Mouse (Mus musculus) adrenal gland, postnatal 25 days (tissue): ENCODE measurements at regions not wholly inside any gene's neighbourhood (a gene's known extent, or its start where the extent isn't known, plus 50 kb on each side); places are given as distances from the start of the nearest gene placed in this dataset.
A peak's percentile ranks its signal among the peaks of the same experiment; 100 is the strongest.

Experiments
- DNase-seq: peaks from one replicate; pipeline ENCODE4 v3.0.0; 2021; ENCODE audit warnings: mixed read lengths

DNA sequence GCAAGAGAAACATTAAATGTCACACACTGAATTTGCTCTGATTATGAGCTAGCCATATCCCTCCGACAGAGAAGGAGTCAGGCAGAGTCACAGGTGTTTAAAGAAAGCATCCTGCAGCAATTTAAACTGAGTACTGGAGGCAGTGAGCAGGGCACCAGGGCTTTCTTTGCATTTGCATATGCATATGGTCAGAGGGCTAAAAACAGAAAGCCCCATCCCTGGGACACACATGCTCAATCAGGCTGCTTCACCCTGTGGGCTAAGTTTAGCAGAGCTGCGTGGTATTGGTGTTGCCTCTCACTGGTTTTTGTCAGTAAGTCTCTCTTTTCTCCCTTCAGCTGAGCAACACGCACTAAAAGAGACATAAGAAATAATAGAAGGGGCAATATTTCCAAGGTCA, 289.9 kb upstream of the Rps6ka3 start:
- no peak for DNase-seq

DNA sequence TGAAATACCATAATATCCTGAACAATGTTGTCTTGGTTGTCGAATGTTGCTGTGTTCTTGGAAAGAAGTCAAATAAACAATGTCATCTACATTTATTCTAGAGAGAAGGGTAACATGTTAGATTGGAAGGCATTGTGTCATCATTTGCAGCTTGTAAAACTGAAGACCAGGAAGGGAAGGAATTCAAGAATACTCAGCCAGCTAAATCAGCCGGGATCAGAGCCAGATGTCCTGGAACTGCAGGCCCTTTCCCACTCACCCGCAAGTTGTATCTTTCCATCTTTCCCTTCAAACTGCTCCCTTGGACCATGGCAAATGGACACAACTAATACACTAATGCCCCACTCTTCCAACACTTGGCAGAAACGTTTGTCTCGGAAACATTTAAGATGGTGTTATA, 288.7 kb upstream of the Rps6ka3 start:
- DNase-seq, result no peak

DNA sequence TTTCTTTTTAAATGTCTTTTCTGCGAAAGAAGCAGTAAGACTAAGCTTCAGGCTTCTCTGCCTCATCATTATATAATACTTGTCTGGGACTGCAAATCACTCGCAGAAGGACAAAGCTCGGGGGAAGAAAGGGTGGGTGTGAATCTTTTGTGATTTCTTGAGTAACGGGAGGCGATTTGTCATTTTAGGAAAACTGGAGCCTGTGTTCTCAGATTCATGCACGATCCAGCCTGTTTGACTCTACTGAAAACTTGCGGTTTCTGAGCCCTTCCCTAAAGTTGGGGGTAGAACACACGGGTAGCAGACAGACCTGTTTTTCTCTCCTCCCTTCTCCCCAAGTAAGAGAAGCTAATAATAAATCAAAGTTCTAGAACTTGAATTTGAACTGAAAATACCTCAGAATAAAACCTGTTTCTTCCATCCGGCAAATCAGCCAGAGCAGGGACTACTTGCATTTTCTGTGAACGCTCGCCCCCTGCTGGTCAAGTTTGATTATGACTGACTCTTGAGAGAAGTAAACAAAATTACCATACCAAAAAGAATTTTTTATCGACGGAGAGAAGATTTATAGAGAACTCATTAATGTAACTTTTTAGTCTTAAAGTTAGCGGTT, 288.2 kb upstream of the Rps6ka3 start:
- peak; percentile 59 for DNase-seq

DNA sequence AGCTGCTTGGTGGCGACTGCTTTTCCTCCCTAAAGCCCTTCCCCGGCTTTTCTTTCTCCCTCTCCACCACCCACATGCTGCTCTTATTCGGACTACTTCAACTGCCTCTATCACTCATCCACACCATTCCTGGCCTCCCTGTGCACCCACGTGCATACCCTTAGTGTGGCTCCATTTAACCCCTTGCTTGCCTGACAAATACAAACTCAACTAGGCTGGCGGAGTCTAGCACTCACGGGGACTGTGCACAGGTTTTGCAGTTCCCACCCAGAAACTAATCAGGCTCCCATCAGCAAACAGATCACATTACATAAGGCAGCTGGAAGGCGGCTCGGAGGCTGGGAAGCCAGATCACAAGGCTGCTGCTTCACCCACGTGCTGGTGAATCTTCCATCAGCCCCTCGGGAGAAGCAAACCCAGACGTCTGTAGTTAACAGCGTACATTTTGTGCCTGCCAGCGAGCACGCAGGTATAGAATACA, 287.0 kb upstream of the Rps6ka3 start:
- no peak for DNase-seq

DNA sequence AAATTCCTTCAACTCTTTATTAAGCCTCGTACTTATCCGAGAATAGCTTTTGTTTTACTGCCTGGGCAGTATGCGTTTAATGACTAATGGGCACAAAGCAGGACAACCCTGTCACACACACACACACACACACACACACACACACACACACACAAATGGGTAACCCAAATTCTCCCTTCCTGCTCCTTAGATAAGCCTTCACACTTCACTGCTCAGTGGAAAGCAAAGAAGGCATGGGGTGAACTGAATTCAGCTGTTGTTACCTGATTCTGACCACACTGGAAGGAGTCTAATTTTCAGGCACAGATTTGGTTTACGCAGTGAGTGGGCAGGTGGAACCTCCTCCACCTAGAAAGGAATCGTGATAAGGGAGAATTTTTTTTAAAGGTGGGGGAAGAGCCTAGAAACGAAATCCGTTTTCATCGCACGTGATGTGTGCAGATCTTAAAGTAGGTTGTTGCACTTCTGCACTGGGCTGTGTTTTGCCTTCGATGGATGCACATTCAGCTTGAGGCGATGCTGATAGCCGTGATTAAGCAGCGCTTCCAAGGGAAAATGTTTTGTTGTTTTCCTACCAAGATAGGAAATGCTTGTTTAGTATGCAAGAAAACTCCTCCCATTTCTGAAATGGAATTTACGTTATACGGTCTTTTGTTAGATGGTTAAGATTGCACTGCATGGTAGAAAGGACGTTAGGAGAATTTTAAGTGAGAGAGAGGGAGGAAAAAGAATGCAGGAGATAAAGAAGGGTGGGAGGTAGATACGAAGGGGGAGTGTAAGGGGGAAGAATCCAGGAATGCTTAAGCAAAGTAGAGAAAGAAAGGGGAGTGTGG, 286.2 kb upstream of the Rps6ka3 start:
- no peak for DNase-seq

DNA sequence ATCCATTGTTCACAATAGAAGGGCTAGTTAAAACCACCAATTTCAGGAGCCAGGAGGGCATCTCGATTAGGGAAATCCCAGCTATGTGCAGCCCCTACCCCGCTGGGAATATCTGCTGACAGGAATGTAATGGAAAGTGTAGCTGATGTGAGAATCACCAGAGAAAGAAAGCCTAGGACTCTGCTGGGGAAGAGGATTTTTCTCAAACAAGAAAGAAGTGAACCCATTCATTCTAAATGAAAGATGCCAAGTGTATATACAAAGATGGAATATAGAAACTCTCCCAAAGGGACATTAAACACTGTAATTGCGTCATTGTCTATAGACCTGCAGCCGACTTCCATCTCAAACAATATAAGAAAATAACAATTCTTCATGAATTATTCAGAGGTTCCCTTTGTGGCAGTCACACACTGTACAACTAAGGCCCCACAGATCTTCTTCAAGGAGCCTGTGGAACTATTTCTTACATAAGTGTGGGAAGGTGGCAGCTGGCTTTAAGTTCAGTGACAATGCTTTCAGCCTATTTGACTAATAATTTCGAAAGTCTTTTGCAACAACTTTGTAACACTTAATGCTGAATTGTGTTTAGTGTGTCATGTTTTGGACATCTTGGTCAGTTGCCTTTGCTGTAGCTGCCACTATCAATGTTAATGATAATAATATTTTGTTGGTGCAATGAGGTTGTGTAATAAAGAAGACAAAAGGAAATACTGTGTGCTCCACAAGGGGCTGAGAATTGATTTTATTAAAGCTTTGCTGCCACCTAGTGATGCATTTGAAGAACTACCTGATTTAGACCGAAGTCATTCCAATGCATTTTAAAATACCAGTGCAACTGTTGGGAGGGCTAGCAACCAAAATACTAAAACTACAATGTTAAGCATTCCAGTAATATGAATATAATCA, 285.4 kb upstream of the Rps6ka3 start:
- no peak for DNase-seq

DNA sequence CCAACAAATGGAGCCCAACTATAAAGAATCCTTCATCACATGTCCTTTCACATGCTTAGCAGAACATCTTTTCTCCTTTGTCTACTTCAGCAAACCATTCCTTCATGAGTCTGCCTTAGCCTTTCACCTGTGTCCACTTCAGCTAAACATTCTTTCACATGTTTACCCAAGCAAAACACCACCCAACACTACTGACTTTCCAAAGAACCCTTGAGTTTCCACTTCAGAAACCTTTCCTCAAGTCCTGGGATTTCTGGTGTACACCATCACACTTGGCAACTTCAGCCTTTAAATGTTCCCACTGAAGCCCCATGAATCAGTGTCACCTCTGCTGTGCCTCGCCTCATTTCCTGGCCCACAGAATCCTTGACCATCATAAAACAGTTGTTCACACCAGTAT, 278.2 kb upstream of the Rps6ka3 start:
- no peak for DNase-seq

DNA sequence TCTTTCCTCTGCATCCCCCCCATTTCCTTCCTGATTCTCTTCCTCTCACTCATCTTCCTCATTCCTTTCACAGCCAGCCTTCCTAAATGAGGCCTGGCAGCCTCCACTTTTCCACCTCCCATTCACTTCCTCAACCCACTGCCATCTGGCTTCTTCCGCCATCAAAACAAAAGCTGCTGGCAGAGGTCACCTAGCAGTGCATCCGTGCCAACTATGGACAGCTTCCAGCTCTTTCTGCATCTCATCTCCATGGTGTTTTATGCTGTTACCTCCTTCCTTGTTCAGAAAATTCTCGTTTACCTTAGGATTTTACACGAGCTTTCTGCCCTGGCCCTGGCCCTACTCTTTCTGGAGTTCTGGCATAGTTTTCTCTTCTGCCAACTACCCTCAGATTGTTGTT, 262.9 kb upstream of the Rps6ka3 start:
- DNase-seq, result no peak

DNA sequence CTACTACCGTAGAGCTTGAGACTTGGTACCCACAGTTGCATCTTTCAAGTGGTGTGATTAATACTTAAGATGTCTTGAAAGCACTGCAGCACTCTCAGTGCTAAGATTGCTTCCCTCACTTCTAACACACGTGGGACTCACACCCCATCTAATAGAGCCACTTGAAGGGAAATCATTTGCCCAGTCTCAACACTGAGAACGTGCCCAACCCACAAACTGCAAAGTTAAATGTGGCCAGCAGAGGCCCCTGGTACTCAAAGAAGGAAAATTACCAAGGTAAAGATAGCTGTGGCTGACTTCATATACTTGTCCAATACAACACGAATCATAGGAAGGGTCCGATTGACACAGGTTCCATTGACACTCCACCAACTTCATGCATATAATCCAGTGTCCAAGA, 238.4 kb upstream of the Rps6ka3 start:
- DNase-seq, result no peak

DNA sequence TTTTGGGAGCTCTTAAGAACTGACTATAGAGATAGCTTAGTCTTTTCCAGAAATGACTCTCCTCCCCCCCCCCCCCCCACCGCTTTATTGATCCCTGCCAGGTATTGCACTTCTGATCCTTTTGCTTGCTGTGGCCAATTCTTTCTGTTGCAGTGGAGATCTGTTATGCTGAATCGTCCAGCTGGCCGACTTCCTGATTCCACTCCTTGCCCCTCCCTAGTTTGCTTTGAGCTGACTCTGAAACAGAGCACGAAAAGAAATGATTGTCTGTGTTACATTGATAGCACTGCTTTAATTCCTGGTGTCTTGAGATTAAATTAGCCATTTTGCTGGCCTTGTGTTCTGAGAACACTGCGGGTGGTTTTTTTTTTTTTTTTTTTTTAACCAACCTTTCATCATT, 233.5 kb upstream of the Rps6ka3 start:
- DNase-seq, result no peak

DNA sequence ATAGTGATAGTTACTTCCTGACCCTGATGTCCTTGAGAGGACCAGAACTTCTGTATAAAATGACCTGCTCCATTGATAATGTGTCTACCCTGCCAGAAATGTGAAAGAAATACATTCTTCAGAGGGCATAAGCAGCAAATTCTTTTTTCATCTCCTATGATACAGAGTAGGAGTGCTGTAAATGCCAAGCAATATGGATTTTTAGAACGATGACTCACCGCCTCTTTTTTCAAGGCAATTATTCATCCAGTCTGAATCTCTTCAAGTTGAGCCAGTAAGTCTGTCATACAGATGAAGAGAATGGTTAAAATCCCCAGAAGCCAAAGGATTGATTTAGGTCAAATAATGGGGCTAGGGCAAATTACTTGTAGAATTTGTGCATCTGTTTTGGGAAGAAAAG, 225.4 kb upstream of the Rps6ka3 start:
- no peak for DNase-seq

DNA sequence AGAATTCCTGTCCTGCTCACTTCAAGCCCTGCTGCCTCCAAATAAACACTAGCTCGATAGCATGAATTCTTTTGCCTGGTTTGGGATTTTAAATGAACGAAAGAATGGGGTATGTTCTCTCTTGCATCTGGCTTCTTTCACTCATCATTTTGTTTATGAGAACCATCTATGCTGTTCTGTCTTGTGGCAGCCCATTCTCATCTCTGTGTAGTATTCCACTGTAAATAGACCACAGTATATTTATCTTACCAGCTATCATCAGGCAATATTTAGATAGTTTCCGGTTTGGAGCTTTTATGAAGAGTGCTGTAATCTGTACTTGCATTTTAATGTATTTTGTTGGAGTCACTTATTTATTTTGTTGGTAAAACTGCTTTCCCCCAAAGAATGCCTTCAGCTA, 222.4 kb upstream of the Rps6ka3 start:
- no peak for DNase-seq

DNA sequence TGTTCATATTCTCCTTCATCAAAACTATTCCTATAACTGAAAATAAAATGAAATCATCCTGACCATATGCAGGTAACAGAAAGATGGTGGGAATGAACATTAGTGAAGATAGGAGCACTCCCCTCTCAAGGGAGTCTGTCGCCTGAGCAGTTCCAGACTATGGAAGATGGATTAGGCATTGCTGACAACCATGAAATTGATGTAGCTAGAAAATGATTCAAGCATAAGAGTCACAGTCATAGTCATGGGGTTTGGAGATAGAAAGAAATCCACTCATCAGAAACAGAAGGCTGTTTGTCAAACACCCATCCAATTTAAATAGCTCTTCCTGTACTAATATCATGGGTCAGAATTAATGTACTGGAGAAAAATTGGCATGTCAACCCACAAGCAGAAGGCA, 191.2 kb upstream of the Rps6ka3 start:
- DNase-seq, result no peak

DNA sequence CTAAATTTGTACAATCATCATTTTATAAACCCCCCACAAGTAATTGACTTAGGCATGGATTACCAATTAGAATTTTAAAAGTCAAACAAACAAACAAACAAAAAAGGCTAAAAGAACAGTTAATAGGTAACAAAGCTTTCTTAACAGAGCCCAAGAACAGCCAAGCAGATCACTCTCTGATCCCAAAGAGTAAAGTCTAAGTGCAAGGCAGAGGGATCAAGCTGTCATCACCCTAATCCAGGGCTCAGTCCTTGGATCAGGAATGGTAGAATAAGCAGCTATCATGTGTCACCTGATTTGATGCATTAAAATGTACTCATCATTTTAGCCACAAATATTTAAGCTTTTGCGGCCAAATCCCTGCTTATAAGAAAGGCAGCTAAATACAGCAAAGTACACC, 183.8 kb upstream of the Rps6ka3 start:
- no peak for DNase-seq

DNA sequence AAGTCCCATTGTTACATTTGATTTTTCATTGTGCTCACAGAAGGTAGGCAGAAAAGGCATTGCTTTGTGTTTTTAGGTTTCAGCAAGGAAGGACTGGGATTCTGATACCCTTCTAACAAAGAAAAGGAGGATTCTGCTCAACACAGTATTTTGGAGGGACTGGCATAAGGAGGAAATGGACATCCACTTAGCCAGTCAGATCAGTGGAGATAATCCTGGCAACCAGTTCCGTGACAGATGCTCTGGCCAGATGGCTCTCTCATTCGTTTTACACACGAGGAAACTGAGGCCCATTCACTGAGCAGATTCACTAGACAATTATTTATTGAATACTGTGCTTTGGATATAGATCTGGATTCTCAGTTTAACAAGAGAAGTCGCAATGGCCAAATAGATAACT, 178.2 kb upstream of the Rps6ka3 start:
- no peak for DNase-seq

DNA sequence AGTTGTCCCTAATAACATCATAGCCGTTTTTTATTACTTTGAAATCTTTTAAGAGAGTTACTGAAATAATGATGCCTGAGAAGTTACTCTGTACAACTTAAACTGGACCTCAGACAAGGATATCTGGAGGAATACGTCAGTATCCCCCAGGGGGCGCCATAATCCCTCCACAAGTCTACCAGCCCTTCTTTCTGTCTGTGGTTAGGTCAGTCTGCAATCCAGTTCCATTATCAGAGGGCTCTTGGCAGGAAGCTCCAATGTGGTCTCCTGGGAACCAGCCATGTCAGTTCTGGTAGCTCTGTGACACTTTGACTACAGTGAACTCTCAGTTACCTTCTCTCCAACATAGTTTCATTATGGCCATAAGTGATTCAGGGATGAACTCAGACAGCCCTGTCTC, 166.7 kb upstream of the Rps6ka3 start:
- DNase-seq, result peak; percentile 76

DNA sequence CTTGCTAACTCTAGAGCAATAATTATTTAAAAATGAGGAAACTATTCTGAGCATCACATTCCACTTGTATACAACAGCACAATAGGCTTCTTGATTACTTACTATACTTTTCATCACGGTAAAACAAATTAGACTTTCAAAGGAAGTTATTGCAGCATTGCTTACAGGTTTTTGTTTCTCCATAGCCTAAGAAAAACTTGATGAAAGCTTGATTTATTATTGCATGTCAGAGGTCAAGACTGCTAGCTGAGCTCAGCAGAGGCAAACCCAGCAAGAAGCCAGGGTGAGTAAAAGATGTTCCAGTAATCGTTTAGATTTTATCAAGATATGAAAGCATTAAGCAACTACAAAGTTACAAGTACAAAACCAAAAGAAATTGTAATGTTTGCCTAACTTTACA, 162.2 kb upstream of the Rps6ka3 start:
- no peak for DNase-seq

DNA sequence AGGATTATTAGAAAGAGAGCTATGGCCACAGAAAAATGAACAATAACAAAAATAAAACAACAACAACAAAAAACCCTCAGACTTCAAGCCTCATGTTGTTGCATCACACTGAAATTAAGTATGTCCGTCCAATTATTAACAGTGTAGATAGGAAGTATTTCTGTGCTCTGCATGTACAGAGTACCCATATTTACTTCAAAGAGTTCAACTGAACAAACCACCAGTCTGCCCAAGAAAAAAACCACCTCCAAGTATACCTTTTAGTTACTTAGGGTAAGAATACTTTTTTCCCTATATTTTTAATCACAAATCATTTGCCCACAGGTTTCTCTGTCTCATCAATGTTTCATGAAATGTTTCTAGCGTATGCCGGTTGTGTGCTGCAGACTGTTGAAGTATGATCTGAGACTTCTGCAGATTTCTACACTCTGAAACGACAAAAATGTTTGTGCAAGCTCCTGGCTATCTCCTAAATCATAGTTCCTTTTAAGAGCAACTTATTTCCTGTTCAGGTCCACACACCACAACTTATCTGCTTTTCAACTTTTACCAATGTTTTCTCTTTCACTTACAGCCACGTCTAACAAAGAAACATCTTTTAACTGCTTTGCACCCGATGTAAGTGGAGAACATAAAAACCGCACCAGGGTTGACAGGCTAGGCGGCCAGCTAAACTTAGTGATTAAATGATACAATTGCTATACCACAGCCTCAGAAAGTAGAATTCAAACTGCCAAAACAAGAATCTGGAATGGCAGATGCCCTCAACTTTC, 154.2 kb upstream of the Rps6ka3 start:
- DNase-seq, result no peak

DNA sequence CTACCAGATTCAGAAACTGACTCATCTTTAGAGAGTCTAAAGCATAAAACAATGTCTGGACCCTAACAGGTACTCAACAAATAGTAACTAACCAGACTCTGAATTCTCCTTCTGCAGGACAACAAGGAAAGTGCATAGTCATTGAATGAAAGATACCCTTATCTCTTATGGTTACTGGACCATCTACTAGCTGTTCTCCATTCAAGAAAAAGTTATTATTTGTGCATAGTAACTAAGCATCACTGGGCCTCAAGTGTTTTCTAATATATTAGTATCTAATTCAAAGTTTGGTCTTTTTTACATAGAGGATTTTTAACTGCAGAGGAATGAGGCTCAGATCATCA, 153.7 kb upstream of the Rps6ka3 start:
- no peak for DNase-seq

DNA sequence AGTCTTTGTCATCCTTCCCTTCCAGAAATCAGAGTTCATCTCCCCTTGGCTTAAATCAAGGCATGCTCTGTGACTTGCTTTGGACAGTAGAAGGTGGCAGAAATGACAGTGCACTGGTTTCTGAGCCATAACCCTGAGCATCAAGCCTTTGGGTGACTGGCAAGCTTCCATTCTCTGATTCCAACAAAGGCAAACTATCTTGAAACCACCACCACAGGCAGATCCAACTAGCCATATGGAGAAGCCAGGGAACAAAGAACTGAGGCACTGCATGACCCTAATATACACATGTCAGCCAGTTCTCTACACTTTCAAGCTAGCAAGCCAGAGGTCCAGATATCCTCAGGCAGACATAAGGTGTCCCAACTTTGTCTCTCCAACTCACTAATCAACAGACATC, 151.2 kb upstream of the Rps6ka3 start:
- no peak for DNase-seq

DNA sequence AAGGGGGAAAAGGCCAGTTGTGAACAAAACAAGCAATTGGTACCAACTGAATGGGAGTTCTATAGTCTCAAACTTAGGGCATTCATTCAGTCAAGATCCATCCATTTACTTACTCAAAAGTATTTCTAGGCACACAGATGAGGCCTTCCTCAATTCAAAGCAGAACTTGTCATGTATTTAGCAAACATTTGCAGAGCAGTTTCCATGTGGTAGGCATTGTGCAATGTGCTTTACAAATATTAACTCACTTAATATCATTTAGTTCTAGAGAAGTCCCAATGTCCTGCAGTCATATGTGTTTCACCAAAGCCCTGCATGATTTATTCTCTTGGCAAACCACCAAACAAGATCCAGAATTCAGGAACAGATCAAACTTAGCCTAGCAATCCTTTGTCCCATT, 148.8 kb upstream of the Rps6ka3 start:
- DNase-seq, result no peak

DNA sequence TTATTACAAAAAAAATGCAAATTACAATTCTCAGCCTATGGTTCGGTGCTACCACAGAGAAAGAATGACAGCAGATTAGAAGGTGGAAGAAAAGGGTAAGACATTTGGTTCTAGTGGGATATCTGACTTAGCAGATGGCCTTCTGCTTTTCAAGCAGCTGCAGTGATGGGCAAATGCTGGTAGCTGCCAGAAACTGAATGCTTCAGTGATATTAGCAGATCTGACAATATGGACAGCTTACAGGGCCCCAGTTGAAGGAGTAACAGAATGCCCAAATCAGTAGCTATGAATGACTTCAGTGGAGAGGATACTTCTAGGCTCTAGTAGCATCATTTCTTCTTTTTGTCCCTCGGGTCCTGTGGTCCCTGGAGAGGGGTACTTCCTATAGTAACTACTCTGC, 143.9 kb upstream of the Rps6ka3 start:
- no peak for DNase-seq
